Mouse (Mus musculus): ENCODE data around the gene Ndufaf2.

DNA sequence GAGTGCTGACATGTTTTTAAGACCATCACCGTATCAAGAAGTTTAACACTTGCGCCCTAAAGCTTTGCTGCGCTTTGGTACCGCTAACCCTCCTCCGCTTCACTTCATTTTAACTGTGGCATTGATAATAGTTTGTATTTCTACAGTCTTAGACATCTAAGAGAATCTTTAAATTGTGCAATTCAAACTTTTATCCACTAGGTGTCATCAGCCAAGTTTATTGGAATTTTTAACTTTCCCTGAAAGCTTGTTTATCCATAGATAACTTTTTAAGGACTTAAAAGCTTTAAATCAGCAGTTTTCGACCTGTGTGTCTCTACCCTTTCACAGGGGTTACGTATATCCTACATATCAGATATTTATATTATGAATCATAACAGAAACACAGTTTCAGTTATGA, 1.5 kb upstream of the Ndufaf2 start:
- TF ChIP-seq CTCF (IDR thresholded peaks at IDR 0.05; ENCODE audit: control insufficient read depth, insufficient read depth, insufficient replicate concordance, low read depth, low read length), result no peak
- no peak for TF ChIP-seq POLR2A (IDR thresholded peaks at IDR 0.05; ENCODE audit: control insufficient read depth, low read depth, low read length)

Measured in testis, adult 2 months (tissue).